Mouse (Mus musculus) liver, embryonic 16.5 days (tissue): ENCODE results near the gene Myh13. TPM values are rescaled to one million over a fixed set of nuclear protein-coding genes. Genes with fewer than 3 reads are reported as not detected.

Experiments
- ATAC-seq: fragments of 200-750 bp; cut with Nextera tagmentation; 2 replicates; pipeline ENCODE4 v1.8.0; 2017; ENCODE audit warnings: low read depth, mild to moderate bottlenecking, moderate number of reproducible peaks, moderate library complexity
- H3K27ac ChIP-seq: fragments of 300-500 bp; sonication (generic); 2 replicates; pipeline ENCODE4 v1.5.1; 2014; ENCODE audit warnings: mild to moderate bottlenecking, low read length
- H3K27me3 ChIP-seq: fragments of 300-500 bp; sonication (generic); 2 replicates; pipeline ENCODE4 v1.6.1; 2014; ENCODE audit warnings: low read depth, low read length, mixed read lengths; ENCODE audit not compliant: control insufficient read depth, insufficient read depth
- H3K36me3 ChIP-seq: fragments of 300-500 bp; sonication (generic); 2 replicates; pipeline ENCODE4 v1.6.1; 2014; ENCODE audit warnings: mild to moderate bottlenecking; ENCODE audit not compliant: control insufficient read depth, insufficient read depth
- H3K4me1 ChIP-seq: fragments of 300-500 bp; sonication (generic); 2 replicates; pipeline ENCODE4 v1.6.1; 2014; ENCODE audit warnings: low read depth, low read length, mixed read lengths; ENCODE audit not compliant: control insufficient read depth
- H3K4me2 ChIP-seq: fragments of 300-500 bp; sonication (generic); 2 replicates; pipeline ENCODE4 v1.6.1; 2014; ENCODE audit warnings: low read depth, low read length, mixed read lengths
- H3K4me3 ChIP-seq: fragments of 300-500 bp; sonication (generic); 2 replicates; pipeline ENCODE4 v1.5.1; 2014; ENCODE audit warnings: low read depth, mild to moderate bottlenecking, low read length
- H3K9ac ChIP-seq: fragments of 300-500 bp; sonication (generic); 2 replicates; pipeline ENCODE4 v1.6.1; 2014; ENCODE audit warnings: low read depth, low read length
- H3K9me3 ChIP-seq: fragments of 300-500 bp; sonication (generic); replicated peaks from 2 replicates; pipeline ENCODE4 v1.6.1; 2016; ENCODE audit warnings: low read length; ENCODE audit not compliant: control insufficient read depth
- WGBS: fragments of 180-500 bp; shearing (Covaris S2); extraction: QIAGEN DNeasy Blood & Tissue Kit; methylation state at CpG from one replicate; pipeline ENCODE4 v1.1.7; 2014; ENCODE audit not compliant: insufficient replicate concordance; 5-methylcytosine and 5-hydroxymethylcytosine counted together
- polyA plus RNA-seq: library from polyadenylated mRNA; unstranded; fragments of >200 nt; fragmentation: Nextera tagmentation; extraction: Ambion mirVana; gene quantifications from 2 replicates; pipeline ENCODE4 v1.2.1, GENCODE M21; 2015

The Myh13 gene
- polyA plus RNA-seq, 1 experiment from 2014 or later: not detected

- ATAC-seq: no peak
- Histone ChIP-seq H3K9me3 (no peaks in the 10 kb centered on the region), H3K4me2 (no peak overlapping the region), H3K27ac (no peak overlapping the region), H3K36me3 (no peaks in the 10 kb centered on the region), H3K4me1 (no peaks in the 10 kb centered on the region), H3K4me3 (no peak overlapping the region), H3K27me3 (no peaks in the 10 kb centered on the region), H3K9ac (no peak overlapping the region)
- 17% methylated on average over 4 of the region's 4 CpGs for WGBS
Observed at GRCm38 (mm10) chr11:67381833-67382232, 60.4 kb downstream of the Myh13 start.

GRCm38 (mm10) chr11:67384653-67385052 lies 63.2 kb downstream of the Myh13 start:
- H3K36me3 ChIP-seq: no peaks in the 10 kb centered on the region
- no peaks in the 10 kb centered on the region for H3K9me3 ChIP-seq
- no peak overlapping the region for H3K4me3 ChIP-seq
- WGBS: 54% methylated on average over 7 of the region's 7 CpGs
- no peak for ATAC-seq
- H3K4me2 ChIP-seq: no peak overlapping the region
- no peak overlapping the region for H3K27ac ChIP-seq
- H3K4me1 ChIP-seq: no peaks in the 10 kb centered on the region
- no peak overlapping the region for H3K9ac ChIP-seq
- no peaks in the 10 kb centered on the region for H3K27me3 ChIP-seq

GRCm38 (mm10) chr11:67386815-67387415 lies 65.5 kb downstream of the Myh13 start:
- H3K9me3 ChIP-seq: no peaks in the 10 kb centered on the region
- no peaks in the 10 kb centered on the region for H3K27me3 ChIP-seq
- no peak overlapping the region for H3K4me2 ChIP-seq
- 32% methylated on average over 8 of the region's 8 CpGs for WGBS
- no peak overlapping the region for H3K27ac ChIP-seq
- no peak for ATAC-seq
- no peak overlapping the region for H3K9ac ChIP-seq
- no peaks in the 10 kb centered on the region for H3K4me1 ChIP-seq
- no peaks in the 10 kb centered on the region for H3K36me3 ChIP-seq
- H3K4me3 ChIP-seq: no peak overlapping the region

- no peak for ATAC-seq
- no peaks in the 10 kb centered on the region for H3K4me1 ChIP-seq
- H3K36me3 ChIP-seq: no peaks in the 10 kb centered on the region
- 58% methylated on average over 3 of the region's 3 CpGs for WGBS
- no peak overlapping the region for H3K9ac ChIP-seq
- no peak overlapping the region for H3K4me2 ChIP-seq
- no peak overlapping the region for H3K27ac ChIP-seq
- no peaks in the 10 kb centered on the region for H3K9me3 ChIP-seq
- no peaks in the 10 kb centered on the region for H3K27me3 ChIP-seq
- H3K4me3 ChIP-seq: no peak overlapping the region
Observed at GRCm38 (mm10) chr11:67390679-67391384, 69.4 kb downstream of the Myh13 start.

- Histone ChIP-seq H3K9me3 (no peaks in the 10 kb centered on the region), H3K4me2 (no peak overlapping the region), H3K27me3 (no peaks in the 10 kb centered on the region), H3K9ac (no peak overlapping the region), H3K36me3 (no peaks in the 10 kb centered on the region), H3K27ac (no peak overlapping the region), H3K4me3 (no peak overlapping the region), H3K4me1 (no peaks in the 10 kb centered on the region)
- no peak for ATAC-seq
- WGBS: 61% methylated on average over 3 of the region's 3 CpGs
Observed at GRCm38 (mm10) chr11:67392369-67392768, 70.9 kb downstream of the Myh13 start.

GRCm38 (mm10) chr11:67400956-67401355 lies 79.5 kb downstream of the Myh13 start:
- no peak overlapping the region for H3K4me2 ChIP-seq
- H3K9me3 ChIP-seq: no peaks in the 10 kb centered on the region
- no peaks in the 10 kb centered on the region for H3K27me3 ChIP-seq
- no peak overlapping the region for H3K9ac ChIP-seq
- H3K4me1 ChIP-seq: no peaks in the 10 kb centered on the region
- H3K4me3 ChIP-seq: no peak overlapping the region
- WGBS: 52% methylated on average over 5 of the region's 5 CpGs
- H3K36me3 ChIP-seq: no peaks in the 10 kb centered on the region
- H3K27ac ChIP-seq: no peak overlapping the region
- ATAC-seq: no peak

GRCm38 (mm10) chr11:67414346-67414940 lies 93.0 kb downstream of the Myh13 start:
- Histone ChIP-seq H3K4me3 (no peak overlapping the region), H3K9me3 (no peaks in the 10 kb centered on the region), H3K27me3 (no peaks in the 10 kb centered on the region), H3K4me1 (no peaks in the 10 kb centered on the region), H3K9ac (no peak overlapping the region), H3K27ac (no peak overlapping the region), H3K4me2 (no peak overlapping the region), H3K36me3 (no peaks in the 10 kb centered on the region)
- WGBS: 60% methylated on average over 6 of the region's 6 CpGs
- no peak for ATAC-seq
